Mouse (Mus musculus) small intestine, adult 2 months (tissue): ENCODE measurements at regions not wholly inside any gene's neighbourhood (a gene's known extent, or its start where the extent isn't known, plus 50 kb on each side); places are given as distances from the start of the nearest gene placed in this dataset.

Experiments used
- CTCF ChIP-seq: fragments of 200-500 bp; IDR thresholded peaks from 2 replicates; pipeline ENCODE4 v1.5.1; 2012; ENCODE audit warnings: low read depth, mild to moderate bottlenecking, control low read depth, inconsistent platforms, low read length, moderate library complexity, mixed read lengths; ENCODE audit not compliant: insufficient replicate concordance, insufficient read length; ENCODE audit errors: extremely low read depth
- POLR2A ChIP-seq: fragments of 200-500 bp; IDR thresholded peaks from 2 replicates; pipeline ENCODE4 v1.6.1; 2012; ENCODE audit warnings: low read depth, mild to moderate bottlenecking, control low read depth, inconsistent platforms, low read length, moderate library complexity

- TF ChIP-seq CTCF (no peak), POLR2A (no peak)
Measured at GRCm38 (mm10) chr10:44887081-44887683, 179.8 kb upstream of the Prep start.
